Mouse (Mus musculus) liver (tissue): ENCODE measurements around the gene Cpt1a.

Experiments used
- DNase-seq: peaks from one replicate; pipeline ENCODE4 v3.0.0-alpha.2; 2020; ENCODE audit warnings: mixed read lengths

Cpt1a gene

DNA sequence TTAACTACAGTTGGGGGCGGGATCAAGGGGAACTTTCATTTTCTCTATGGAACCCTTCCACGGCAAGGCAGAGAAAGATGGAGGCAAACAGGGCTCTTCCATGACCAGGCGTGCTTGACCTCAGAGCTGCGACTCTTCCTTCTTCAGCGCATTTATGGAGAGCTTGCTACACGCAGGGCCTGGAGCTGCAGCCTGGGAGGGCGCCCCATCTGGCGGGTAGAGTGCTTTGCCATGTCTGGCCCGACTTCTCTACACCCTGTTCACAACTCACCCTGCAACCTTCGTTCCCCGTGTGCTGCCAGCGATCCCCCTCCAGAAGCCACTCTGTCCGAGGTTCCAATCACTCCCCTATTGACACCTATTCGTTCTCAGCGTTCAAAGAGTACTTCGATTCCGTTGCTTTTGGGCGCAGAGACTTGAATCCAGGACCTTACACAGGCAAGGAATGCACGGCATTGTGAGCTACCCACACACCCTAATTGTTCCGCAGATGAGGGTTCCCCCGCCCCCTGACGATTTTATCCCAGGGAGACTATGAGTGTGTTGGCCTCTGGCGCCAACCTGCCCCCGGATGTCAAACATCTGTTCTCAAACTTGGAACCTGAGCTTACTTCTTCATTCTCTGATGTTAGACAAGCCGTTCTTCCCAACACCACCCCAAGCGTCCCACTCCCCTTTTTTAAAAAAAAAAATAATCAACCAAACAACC is at the start of gene Cpt1a:
Gene Cpt1a, plus strand, starts transcription at position 74 of the 709 bp plus-strand sequence.
- DNase-seq, result peak; percentile 74

DNA sequence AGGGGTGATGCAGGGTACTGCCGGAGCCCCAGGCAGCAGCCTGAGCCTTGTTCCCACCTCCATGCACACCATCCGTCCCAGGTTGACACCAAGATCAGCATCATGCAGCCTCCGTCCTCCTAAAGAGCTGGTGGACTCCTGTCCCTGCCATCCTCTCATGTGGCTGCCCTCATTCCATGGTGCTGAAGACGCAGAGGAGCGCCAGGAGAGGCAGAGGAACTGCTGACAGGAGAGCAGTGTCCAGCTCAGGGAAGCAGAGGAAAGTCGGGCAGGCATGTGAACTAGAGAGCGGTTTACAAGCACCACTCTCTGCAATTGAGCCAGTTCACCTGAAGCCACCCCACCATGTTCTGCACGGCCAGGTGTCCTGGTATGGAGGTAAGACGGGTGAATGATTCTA is 48.8 kb upstream of the Cpt1a start:
- DNase-seq, result no peak

DNA sequence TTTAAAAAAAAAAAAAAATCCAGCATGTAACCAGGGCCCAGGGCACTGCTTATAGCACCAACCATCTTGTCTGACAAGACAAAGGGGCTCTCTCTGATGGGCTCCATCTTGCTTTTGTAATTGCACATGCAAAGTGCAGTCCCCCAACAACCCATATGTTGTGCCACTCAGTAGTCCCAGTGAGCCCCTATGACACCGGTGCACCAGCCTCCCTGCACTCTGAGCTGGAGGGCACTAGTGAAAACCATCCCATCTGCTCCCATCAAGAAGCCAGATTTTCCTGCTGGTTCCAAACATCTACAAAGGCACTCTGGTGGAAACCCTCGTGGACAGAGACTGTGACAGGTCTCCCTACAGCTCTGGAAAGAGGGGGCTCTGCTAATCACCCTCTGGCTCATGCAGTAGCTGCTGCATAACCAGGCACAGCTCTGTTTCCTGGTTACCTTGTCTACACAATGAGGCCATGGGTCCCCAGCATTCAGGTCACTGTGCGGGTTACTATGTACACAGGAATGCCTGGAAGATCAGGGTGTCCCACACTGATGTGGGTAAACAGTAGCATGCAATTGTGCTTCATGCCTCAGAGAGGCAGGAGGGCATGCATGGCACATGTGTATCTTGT is 46.3 kb upstream of the Cpt1a start:
- DNase-seq, result no peak

DNA sequence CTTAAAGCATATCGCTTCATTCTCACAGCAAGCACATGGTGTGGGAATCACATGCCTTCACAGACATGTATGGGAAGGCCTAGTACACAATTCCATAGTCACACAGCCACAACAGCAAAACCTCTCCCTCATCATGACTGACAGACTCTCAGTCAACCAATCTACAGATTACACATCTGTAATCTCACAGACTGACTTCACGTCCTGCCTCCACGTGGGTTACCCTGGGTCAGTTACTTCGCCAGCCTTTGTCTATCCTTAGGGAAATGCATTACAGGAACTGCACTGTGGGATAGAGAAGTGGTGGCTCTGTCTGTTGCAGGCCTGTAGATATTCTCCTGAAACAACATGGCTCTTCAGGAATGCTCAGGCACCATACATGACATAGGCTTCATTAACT is 40.2 kb upstream of the Cpt1a start:
- no peak for DNase-seq

DNA sequence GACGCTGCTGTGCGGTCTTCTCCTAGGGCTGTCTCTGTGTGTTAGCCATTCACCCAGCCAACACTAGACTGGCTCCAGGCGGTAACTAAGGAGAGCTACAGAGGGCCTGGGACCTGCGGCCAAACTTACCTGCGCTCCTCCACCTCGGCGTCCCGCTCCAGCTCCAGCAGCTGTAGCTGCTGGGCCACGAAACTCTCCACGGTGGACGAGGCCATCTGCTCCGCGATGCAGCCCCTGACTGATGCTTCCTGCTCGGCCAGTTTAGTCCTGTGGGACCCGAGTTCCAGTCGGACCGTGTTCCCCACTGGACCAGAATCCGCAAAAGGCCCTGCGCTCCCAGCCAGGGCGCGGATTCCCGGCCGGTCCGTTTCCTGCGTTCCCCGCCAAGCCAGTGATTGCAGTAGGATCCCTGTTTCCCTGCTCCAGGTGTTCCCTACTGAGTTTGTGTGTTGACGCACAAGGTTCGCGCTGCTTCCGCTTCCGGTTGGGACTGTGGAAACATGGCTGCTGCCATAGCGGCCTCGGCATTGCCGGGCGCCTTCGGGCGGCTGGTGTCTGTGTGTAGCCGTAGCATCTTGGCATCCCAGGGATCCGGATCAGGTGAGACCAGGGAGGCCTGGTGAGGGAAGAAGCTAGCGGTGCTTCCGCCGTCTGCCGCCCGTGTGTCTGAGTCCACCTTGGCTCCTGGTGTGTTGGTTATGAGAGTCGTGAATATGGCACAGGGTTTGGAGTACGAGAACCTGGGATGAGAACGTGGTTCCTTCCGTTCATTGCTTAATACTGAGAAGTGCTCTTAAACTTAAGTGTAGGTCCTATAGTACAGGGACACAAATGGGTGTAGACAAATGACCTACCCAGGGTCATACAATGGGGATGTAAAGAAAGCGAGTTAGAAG is 39.3 kb upstream of the Cpt1a start, which contains the start of the genes Mrpl21 and Ighmbp2:
Gene Mrpl21, plus strand, starts transcription at position 330 of the 896 bp plus-strand sequence.
Gene Ighmbp2, minus strand, starts transcription at position 446 of the 896 bp plus-strand sequence.
- DNase-seq, result peak; percentile 82

DNA sequence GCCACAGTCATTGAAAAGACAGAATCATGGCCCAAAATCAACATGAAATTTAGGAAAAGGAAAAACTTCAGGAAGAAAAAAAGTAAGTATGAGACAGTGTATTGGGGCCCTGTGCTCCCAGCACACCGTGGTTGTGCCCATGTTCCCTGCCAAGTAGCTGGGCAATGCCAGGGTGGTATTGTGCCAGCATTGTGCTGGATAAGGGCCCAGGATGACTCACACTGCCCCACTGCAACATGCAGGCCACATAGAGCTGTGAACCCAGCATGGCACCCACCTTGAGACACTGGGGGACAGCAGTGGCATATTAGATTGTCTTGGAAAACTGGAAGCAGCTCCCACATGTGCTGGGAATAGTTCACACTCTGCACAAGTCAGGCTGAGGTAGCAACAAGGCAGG is 33.1 kb upstream of the Cpt1a start:
- DNase-seq, result no peak

DNA sequence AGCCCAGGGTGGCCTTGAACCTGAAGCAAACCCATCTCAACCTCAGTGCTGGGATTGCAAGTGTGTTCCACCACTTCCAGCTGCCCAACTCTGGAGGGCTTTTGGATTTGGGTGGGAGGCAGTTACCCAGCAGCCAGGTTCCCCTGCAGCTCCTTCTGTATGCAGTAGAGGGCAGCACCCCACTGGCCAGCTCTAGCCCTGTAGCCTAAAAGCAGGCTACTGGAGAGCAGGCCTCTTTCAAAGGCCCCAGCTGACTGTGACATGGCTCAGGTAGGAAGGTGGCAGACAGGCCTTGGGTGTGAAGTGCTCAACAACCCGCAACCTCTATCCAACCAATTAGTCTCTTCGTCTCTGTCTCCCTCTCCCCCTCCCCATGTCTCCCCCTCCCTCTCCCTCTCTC is 30.1 kb upstream of the Cpt1a start:
- peak; percentile 54 for DNase-seq

DNA sequence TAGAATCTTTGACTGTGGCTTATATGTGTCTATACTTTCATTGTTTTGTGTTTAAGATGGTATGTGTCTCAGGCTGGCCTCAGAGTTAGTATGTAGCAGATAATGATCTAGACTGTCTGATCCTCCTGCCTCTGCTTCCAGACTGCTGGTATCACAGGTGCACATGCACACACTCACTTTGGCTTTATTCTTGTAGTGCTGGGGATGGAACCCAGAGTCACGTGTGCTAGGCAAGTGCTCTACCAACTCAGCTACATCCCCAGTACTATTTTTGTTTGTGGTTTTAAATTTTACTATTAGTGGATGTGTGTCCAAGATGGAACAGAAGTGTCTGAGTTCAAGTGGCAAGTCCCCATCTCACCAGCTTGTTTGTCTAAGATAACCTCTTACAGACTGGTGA is 29.1 kb upstream of the Cpt1a start:
- no peak for DNase-seq

DNA sequence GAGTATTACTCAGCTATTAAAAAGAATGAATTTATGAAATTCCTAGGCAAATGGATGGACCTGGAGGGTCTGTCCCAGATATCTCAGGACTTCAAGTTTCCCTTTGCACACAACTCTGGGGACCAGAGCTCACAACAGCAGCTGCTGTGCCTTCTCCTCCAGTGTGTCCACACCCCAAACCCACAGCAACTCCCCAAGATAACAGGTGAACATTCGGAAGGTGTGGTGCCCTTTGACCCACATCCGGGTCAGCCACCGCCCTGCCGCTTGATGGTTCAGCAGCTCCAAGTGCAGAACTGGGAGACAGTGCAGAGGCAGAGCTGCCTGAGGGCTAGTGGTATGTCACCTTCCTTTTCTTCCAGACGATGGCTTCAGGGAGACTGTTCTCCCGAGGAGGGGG is 26.9 kb upstream of the Cpt1a start:
- no peak for DNase-seq

DNA sequence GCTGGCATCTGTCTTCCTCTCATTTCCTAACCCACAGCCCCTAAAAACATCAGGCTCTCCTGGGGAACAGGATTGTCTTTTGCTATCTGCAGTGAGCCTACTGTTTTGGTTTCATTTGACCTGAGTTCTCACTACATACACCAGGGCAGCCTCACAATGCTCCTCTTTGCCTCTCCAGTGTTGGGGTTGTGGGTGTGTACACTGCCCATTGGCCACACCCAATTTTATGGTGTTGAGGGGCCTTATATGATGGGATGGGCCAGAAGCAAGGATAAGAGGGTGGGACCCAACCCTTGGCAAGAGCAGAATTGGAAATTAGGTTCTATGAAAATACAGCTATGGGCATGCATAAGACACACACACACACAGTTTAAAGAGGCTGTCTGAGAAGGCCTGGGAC is 25.1 kb upstream of the Cpt1a start:
- DNase-seq, result no peak

DNA sequence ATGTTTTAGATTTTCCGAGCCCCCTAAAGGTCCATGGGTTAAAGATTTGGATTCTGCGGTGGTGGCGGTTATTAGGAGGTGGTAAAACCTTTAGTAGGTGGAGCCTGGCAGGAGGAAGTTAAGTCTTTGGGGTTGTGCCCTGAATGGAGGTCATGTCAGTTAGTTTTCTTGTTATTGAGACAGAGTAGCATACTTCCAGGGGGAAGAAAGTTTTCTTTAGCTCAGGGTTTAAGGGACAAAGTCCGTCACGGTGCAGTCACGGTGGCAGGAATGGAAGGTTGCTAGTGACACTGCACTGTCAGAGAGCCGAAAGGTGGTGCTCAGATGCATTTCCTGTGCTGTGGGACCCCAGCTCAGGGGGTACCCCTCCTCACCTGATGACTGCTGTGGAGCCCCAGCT is 24.4 kb upstream of the Cpt1a start:
- no peak for DNase-seq

DNA sequence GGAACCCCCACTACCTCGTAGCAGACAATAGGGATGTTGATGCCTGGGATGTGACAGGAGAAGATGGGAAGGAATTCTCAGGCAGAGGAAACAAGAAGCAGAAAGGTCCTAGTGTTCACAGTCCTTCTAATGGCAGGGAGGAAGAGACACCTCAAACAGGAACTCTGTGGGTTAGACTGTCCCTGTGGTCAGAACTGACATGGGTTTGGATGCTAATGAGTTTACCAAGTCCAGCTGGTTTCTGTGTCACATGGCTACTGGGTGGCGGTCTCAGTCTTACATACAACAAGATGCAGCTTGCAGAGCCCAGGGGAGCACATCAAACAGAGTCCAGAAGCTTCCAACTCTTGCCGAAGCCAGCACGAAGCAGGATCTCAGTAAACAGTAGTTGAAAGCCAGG is 18.1 kb upstream of the Cpt1a start:
- no peak for DNase-seq

DNA sequence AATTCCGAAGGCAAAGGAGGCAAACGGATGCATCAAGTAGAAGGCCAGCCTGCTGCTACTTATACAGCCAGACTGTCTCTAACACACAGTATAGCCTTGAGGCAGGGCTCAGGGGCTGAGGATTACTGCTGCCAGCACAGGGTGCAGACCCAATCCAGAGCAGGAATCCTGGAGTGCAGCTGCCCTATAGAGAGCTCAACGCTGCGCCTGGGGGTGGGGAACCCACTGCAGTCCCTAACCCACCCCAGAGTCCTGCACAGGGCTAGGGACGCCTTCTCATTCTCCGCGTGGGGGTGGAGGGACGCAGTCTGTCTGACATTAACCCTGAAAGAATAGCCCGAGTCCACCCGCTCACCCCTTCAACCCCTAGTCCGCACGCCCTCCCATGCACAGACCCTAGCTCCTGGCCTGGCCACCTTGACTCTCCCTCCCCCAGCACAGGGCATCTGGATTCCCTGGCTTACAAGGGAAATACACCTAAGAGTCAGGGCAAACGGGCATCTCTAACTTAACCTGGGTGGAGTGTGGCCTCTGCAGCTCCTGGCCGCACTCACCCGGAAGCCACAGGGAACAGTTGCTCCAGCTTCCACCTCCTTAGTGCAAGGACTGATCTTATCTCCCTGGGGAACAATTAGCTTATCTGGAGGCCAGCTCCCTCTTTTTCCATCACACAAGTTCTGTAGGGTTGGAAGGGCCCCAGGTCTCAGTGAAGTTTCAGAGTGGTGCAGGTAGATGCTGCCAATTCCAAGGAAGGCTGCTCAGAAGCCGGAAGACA is 14.8 kb upstream of the Cpt1a start:
- no peak for DNase-seq

DNA sequence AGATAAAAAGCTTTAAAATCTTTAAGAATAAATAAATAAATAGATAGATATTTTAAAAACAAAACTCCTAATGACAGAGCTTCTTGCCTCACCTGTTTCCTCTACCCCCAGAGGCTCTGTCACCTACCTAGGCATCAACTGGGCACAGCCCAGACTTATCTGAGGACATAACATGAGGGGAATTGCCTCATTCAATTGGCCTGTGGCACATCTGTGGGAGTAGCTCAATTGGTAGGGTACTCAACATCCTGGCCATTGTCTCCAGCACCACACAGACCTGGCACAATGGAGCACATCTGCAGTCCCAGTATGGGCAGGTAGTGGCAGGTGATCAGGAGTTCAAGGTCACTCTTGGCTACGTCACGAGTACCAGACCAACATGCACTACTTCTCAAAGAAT is 2.8 kb upstream of the Cpt1a start:
- DNase-seq, result no peak

DNA sequence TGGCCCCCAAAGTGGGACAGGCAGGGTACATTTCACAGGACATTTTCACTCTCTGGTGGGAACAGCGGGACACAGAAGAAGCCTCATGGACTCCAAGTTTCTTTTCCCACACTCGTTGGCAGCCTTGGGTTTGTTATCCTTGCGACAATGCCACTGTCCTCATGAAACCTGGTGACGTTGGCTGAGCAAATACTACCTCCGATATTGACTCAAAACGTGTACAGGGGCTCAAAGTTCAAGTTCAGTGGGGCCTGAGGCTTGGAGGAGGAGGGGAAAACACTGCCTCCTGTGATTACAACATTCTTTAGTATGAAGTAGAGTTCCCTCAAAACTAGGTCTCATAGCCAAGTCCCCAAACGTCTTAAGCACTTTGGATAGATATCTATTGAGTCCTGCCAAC is 2.0 kb upstream of the Cpt1a start:
- DNase-seq, result no peak

DNA sequence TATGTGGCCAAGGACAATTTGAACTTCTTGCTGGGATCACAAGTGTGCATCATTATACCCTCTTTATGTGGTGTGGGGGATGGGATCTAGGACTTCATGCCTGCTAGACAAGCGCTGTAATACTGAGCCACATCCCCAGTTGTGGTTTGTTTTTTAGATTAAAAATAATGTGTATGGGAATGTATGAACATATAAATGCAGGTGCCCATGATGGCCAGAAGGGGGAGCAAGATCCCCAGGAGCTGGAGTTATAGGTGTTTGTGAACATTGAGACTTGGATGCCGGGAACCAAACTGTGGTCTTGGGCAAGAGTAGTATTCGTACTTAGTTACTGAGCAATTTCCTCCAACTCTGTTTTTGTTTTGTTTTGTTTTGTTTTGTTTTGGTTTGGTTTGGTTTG is 1.3 kb upstream of the Cpt1a start:
- DNase-seq, result no peak

DNA sequence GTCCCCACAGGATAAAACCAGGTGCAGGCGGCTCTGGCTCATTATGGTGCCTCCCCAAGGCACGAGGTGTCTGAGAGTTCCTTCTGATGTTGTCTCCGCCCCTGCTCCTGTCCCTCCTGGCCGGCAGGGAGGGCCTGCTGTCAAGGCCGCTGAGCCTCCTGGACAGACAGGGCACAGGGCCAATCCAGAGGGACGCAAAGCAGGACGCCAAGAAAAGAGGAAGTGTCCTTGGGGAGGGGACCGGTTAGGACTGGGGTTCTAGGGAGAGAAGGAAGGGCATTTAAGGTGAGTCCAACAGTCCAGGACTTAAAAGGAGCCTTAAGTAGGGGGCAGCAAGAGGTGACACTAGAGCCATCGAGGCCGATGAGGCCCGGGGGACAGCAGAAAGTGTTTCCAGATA is 517 bp upstream of the Cpt1a start:
- peak; percentile 56 for DNase-seq

DNA sequence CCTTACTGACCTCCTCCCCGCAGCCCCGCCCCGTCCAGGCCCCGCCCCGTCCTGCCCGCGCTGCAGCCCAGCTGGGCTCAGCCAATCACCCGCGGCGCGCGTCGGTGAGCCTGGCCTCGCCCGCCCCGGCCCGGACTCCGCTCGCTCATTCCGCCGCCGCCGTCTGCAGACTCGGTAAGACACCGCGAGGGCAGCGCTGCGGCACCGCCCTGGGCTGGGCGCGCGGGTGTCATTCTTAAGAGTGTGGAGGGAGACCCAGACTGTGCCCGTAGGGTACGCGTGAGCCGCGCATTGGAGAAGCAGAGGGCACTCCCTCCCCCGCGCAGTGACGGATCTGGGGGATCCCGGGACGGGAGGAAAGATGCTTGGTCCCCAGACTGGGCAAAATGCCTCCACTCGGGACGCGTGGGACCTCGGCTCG is 1.1 kb downstream of the Cpt1a start:
- DNase-seq, result peak; percentile 97

DNA sequence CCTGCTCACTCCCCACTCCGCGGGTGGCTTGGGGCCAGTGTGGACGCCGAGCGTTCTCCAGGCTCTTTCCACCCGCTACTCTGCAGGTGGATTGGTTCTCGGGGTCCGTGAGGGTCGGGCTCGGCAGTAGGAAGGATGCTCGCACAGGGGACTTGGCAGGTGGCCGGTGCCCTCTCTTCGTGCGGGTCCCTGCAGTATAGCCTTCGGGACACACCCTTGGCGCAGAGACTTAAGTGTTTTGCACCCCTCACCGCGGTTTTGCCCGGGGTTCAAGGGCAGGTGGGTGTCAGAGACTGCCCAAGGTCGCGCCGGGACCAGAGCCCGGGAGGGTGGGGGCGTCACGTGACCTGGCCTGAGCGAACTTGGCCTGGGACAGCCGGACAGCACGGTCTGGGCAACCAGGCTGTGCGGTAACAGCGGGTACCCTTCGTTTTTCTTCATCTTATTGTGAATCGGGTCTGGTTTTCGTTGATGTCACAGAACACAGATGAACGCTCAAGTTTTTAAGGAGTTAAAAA is 1.7 kb downstream of the Cpt1a start:
- DNase-seq, result peak; percentile 69

DNA sequence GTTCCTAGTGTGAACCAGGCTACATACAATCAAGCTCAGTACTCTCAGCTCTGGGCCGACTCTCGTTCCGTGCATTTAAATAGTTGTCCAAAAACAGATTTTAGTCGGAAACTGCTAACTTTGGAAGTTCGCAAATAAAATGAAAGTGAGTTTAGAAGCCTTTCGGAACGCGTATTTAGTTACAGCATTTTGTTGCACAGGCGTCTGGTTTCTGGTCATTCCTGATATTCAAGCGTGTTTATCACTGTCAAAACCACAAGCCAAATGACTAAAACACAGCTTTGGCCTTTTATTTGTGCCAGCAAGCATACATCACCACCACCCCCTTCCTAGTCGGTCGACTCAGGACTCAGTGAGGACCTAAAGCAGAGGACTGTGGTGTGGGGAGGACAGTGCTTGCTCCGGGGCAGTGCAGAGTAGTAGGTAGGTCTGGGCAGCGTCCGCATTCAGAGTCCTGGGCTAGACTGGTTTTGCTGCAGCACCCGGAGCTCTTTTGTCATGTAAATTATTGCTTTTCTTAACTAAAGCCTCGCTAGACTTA is 2.2 kb downstream of the Cpt1a start:
- DNase-seq, result peak; percentile 22

DNA sequence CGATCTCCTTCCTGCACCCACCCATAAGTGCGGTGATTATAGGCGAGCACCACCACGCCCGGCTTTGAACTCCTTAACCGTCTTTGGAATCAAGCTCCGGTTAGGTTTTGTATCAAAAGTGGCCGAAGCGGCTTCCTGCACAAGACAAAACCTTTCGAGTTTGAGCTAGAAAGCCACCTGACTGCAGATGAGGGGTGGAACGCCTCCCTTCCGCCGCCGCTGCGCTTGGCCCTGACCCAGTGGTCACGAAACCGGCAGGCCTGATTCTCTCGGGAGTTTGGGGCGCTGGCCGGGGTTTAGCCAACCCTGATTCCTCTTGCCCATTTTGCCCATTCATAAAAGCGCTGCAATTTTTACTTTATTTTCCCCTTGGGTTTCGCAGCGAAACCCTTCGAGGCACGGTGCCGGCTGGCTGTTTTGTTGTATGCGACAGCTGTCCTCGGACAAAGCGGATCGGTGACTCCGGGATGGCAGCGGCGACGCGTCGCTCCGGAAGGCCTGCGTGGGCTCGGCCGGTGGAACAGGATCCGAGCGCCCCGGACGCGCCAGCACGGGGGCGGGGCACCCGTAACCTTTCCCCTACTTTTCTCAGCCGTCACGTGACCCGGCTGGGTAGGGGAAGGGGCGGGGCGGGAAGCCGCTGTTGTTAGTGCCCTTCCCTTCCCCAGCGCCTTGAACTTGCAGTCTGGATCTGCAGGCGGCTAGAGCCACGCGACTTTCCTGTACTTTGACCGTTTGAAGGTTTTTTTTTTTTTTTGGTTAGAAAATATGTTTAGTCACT is 3.0 kb downstream of the Cpt1a start:
- peak; percentile 96 for DNase-seq
